Mouse (Mus musculus): Measurements from ENCODE around the gene Grin2d. TPM values are rescaled to one million over a fixed set of nuclear protein-coding genes. Genes with fewer than 3 reads are reported as not detected.

Gene Grin2d
- polyA plus RNA-seq, 1 experiment from 2014 or later = 0.64 TPM

DNA sequence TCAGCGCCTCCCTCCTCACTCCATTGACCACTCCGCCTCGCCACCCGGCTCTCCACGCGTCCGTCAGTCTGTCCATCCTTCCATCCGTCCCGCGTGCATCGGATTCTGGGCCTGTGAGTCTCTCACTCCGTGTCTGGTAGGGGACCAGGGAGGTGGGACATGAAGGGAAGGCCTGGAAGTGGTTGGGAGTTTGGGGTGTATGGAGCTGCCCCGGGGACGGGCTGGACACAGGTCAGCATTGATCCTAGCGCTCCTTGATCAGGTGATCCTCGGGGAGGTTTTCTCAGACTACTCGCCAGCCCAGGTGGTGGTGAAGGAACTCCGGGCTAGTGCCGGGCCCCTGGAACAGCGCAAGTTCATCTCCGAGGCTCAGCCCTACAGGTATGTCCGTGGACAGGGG is 90.5 kb downstream of the Grin2d start:
- H3K4me3 ChIP-seq = no peak overlapping the region
- 86% methylated on average over 22 of the region's 22 CpGs for WGBS
- peaks cover 24% of the 10 kb centered on the region for H3K4me1 ChIP-seq
- peak overlapping the region; percentile 95 for H3K4me2 ChIP-seq (replicated peaks)
- H3K9me3 ChIP-seq = no peaks in the 10 kb centered on the region
- H3K36me3 ChIP-seq = peaks cover 55% of the 10 kb centered on the region
- ATAC-seq (ENCODE audit: insufficient number of reproducible peaks, insufficient read depth, low FRiP score, low TSS enrichment) = no peak
- no peaks in the 10 kb centered on the region for H3K27me3 ChIP-seq
- H3K27ac ChIP-seq = no peak overlapping the region
- no peak overlapping the region for H3K9ac ChIP-seq

- Histone ChIP-seq H3K4me2 (replicated peaks) (peak overlapping the region; percentile 95), H3K27ac (peak overlapping the region; percentile 56), H3K4me1 (peaks cover 24% of the 10 kb centered on the region), H3K27me3 (0 out of 2 replicates have a peak, but pooled peaks cover 5% of the 10 kb centered on the region), H3K4me3 (peak overlapping the region; percentile 95), H3K36me3 (peaks cover 47% of the 10 kb centered on the region), H3K9ac (peak overlapping the region; percentile 76), H3K9me3 (no peaks in the 10 kb centered on the region)
- 6% methylated on average over 17 of the region's 17 CpGs for WGBS
- peak; percentile 30 for ATAC-seq (ENCODE audit: insufficient number of reproducible peaks, insufficient read depth, low FRiP score, low TSS enrichment)
Measured at GRCm38 (mm10) chr7:45786661-45787413, 91.3 kb downstream of the Grin2d start.

DNA sequence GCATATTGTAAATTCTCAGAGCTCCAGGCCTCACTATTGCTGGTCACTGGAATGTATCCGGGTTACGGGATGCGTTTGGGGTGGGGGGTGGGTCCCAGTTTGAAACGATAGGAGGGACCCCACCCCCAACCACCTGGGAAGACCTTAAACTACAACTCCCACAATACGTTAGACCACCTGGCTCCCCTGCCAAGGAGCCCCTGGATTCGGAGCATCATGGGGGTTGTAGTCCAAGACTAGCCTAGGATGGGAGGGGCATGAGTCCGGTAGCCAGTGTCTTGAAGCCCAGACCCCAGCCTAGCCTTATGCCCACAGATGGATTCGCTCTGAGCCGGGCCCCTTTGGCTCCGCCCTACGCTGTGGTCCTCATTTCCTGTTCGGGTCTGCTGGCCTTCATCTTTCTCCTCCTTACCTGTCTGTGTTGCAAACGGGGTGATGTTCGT is 92.0 kb downstream of the Grin2d start:
- Histone ChIP-seq H3K27ac (peak overlapping the region; percentile 86), H3K36me3 (peaks cover 40% of the 10 kb centered on the region), H3K9me3 (no peaks in the 10 kb centered on the region), H3K27me3 (0 out of 2 replicates have a peak, but pooled peaks cover 5% of the 10 kb centered on the region), H3K4me1 (peaks cover 24% of the 10 kb centered on the region), H3K9ac (peak overlapping the region; percentile 76), H3K4me3 (peak overlapping the region; percentile 95), H3K4me2 (replicated peaks) (peak overlapping the region; percentile 95)
- peak; percentile 70 for ATAC-seq (ENCODE audit: insufficient number of reproducible peaks, insufficient read depth, low FRiP score, low TSS enrichment)
- WGBS = 1% methylated on average over 14 of the region's 14 CpGs

DNA sequence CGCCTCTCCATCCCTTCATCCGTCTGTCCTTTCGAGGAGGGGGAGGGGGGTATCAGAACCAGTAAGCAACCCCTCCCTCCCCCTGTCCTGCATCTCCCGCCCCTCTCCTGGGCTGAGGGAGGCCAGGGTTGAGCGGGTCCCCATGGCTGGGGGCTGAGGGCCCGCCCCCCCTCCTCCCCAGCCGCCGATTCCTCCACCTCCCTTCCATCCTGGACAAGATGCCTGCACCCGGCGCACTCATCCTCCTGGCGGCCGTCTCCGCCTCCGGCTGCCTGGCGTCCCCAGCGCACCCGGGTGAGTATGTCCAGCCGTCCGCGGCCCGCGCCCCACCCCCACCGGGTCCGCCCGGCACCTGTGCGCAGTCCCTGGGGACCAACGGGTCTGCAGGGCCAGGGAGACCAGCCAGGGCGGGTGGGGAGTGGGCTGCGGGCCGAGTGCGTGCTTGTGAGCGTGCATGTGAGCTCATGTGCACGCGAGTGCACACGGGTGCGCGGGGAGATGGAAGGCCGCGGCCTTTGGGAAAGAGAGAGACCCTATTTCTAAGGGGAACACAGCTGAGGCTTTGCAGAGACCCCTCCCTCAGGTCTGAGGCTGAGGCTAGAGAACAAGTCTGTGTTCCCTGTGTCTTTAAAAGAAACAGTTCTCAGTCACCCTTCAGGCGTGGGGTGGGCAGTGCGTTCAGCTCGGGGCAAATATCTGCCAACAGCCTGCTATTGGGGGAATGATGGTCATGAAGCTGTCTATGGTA is 92.6 kb downstream of the Grin2d start:
- 0 out of 2 replicates have a peak, but pooled peaks cover 5% of the 10 kb centered on the region for H3K27me3 ChIP-seq
- H3K9me3 ChIP-seq = no peaks in the 10 kb centered on the region
- WGBS = under 1% methylated on average over 36 of the region's 42 CpGs
- H3K36me3 ChIP-seq = peaks cover 34% of the 10 kb centered on the region
- H3K9ac ChIP-seq = peak overlapping the region; percentile 76
- peaks cover 24% of the 10 kb centered on the region for H3K4me1 ChIP-seq
- peak overlapping the region; percentile 86 for H3K27ac ChIP-seq
- peak overlapping the region; percentile 95 for H3K4me3 ChIP-seq
- H3K4me2 ChIP-seq (replicated peaks) = peak overlapping the region; percentile 95
- ATAC-seq (ENCODE audit: insufficient number of reproducible peaks, insufficient read depth, low FRiP score, low TSS enrichment) = peak; percentile 13; the same call in 1 of the 2 replicates

GRCm38 (mm10) chr7:45784524-45785372 is 93.4 kb downstream of the Grin2d start, which contains the start of gene Sult2b1:
Sult2b1 (minus strand) TSS chr7:45784669.
- peak within 1 kb of the TSS; percentile 76 for H3K9ac ChIP-seq
- peak; percentile 7; the same call in 1 of the 2 replicates for ATAC-seq (ENCODE audit: insufficient number of reproducible peaks, insufficient read depth, low FRiP score, low TSS enrichment)
- peak within 1 kb of the TSS; percentile 95 for H3K4me3 ChIP-seq
- peak within 1 kb of the TSS; percentile 86 for H3K27ac ChIP-seq
- peaks cover 26% of the 10 kb centered on the region for H3K36me3 ChIP-seq
- 24% methylated on average over 20 of the region's 20 CpGs for WGBS
- peak within 1 kb of the TSS; percentile 95 for H3K4me2 ChIP-seq (replicated peaks)
- H3K27me3 ChIP-seq = 0 out of 2 replicates have a peak, but pooled peaks cover 5% of the 10 kb centered on the region
- H3K4me1 ChIP-seq = peaks cover 24% of the 10 kb centered on the region
- H3K9me3 ChIP-seq = no peaks in the 10 kb centered on the region

GRCm38 (mm10) chr7:45783511-45784091 is 94.6 kb downstream of the Grin2d start, which contains the start of gene Lmtk3:
Lmtk3 (plus strand) TSS chr7:45783738.
- Histone ChIP-seq H3K4me1 (peaks cover 24% of the 10 kb centered on the region), H3K27me3 (peaks cover 15% of the 10 kb centered on the region), H3K4me3 (peak within 1 kb of the TSS; percentile 95), H3K9ac (peak within 1 kb of the TSS; percentile 61), H3K9me3 (no peaks in the 10 kb centered on the region), H3K27ac (no peak within 1 kb of the TSS; the same call in 1 of the 2 replicates), H3K36me3 (peaks cover 15% of the 10 kb centered on the region), H3K4me2 (replicated peaks) (peak within 1 kb of the TSS; percentile 95)
- WGBS = under 1% methylated on average over 38 of the region's 38 CpGs
- no peak for ATAC-seq (ENCODE audit: insufficient number of reproducible peaks, insufficient read depth, low FRiP score, low TSS enrichment)

- peaks cover 15% of the 10 kb centered on the region for H3K27me3 ChIP-seq
- 65% methylated on average over 4 of the region's 4 CpGs for WGBS
Measured at GRCm38 (mm10) chr7:45782271-45782670, 95.9 kb downstream of the Grin2d start.

More at GRCm38 (mm10) chr7:45782271-45782670, 95.9 kb downstream of the Grin2d start:
- H3K9ac ChIP-seq = no peak overlapping the region
- no peak overlapping the region for H3K4me2 ChIP-seq (replicated peaks)
- no peak for ATAC-seq (ENCODE audit: insufficient number of reproducible peaks, insufficient read depth, low FRiP score, low TSS enrichment)
- H3K27ac ChIP-seq = no peak overlapping the region
- no peaks in the 10 kb centered on the region for H3K9me3 ChIP-seq
- H3K36me3 ChIP-seq = peaks cover 1% of the 10 kb centered on the region; the same call in 1 of the 2 replicates
- no peak overlapping the region for H3K4me3 ChIP-seq
- peaks cover 21% of the 10 kb centered on the region for H3K4me1 ChIP-seq

Other genes with a start within 250 kb of the Grin2d start
- gene Mamstr, start 238.4 kb downstream of the Grin2d start, polyA plus RNA-seq (2016; fragmentation: Nextera tagmentation; extraction: Ambion mirVana) = 4.0 and 5.4 TPM in 2 replicates
- gene Fut2, start 212.0 kb downstream of the Grin2d start, polyA plus RNA-seq (2016; fragmentation: Nextera tagmentation; extraction: Ambion mirVana) = 0.27 and 0.51 TPM in 2 replicates
- gene Ntn5, start 194.4 kb downstream of the Grin2d start, polyA plus RNA-seq (2016; fragmentation: Nextera tagmentation; extraction: Ambion mirVana) = 0.67 and 0.73 TPM in 2 replicates
- gene Sec1, start 184.0 kb downstream of the Grin2d start, polyA plus RNA-seq (2016; fragmentation: Nextera tagmentation; extraction: Ambion mirVana) = 2.9 and 3.1 TPM in 2 replicates
- gene Car11, start 178.5 kb downstream of the Grin2d start, polyA plus RNA-seq (2016; fragmentation: Nextera tagmentation; extraction: Ambion mirVana) = 11.5 and 14.1 TPM in 2 replicates
- 6.9 and 11.5 TPM in 2 replicates for gene Dbp, start 173.3 kb downstream of the Grin2d start, polyA plus RNA-seq (2016; fragmentation: Nextera tagmentation; extraction: Ambion mirVana)
- 926 and 973 TPM in 2 replicates for gene Rpl18, start 162.9 kb downstream of the Grin2d start, polyA plus RNA-seq (2016; fragmentation: Nextera tagmentation; extraction: Ambion mirVana)
- gene Sphk2, start 160.4 kb downstream of the Grin2d start, polyA plus RNA-seq (2016; fragmentation: Nextera tagmentation; extraction: Ambion mirVana) = 34.7 and 35.3 TPM in 2 replicates
- 1.3 TPM in 2 replicates for gene Fam83e, start 157.2 kb downstream of the Grin2d start, polyA plus RNA-seq (2016; fragmentation: Nextera tagmentation; extraction: Ambion mirVana)
- gene Spaca4, start 152.6 kb downstream of the Grin2d start, polyA plus RNA-seq (2016; fragmentation: Nextera tagmentation; extraction: Ambion mirVana) = not detected in 2 replicates
- 3.3 and 5.2 TPM in 2 replicates for gene Lmtk3, start 94.6 kb downstream of the Grin2d start, polyA plus RNA-seq (2016; fragmentation: Nextera tagmentation; extraction: Ambion mirVana)
- gene Sult2b1, start 93.7 kb downstream of the Grin2d start, polyA plus RNA-seq (2016; fragmentation: Nextera tagmentation; extraction: Ambion mirVana) = 1.6 and 2.5 TPM in 2 replicates
- 173 and 176 TPM in 2 replicates for gene Cyth2, start 63.8 kb downstream of the Grin2d start, polyA plus RNA-seq (2016; fragmentation: Nextera tagmentation; extraction: Ambion mirVana)
- 2.4 and 2.5 TPM in 2 replicates for gene Kcnj14, start 53.6 kb downstream of the Grin2d start, polyA plus RNA-seq (2016; fragmentation: Nextera tagmentation; extraction: Ambion mirVana)
- 75.6 and 76.3 TPM in 2 replicates for gene Grwd1, start 47.4 kb downstream of the Grin2d start, polyA plus RNA-seq (2016; fragmentation: Nextera tagmentation; extraction: Ambion mirVana)
- gene Kdelr1, start 5.6 kb downstream of the Grin2d start, polyA plus RNA-seq (2016; fragmentation: Nextera tagmentation; extraction: Ambion mirVana) = 53.6 and 66.3 TPM in 2 replicates
- gene Syngr4, start 18.3 kb upstream of the Grin2d start, polyA plus RNA-seq (2016; fragmentation: Nextera tagmentation; extraction: Ambion mirVana) = 0.33 and 0.82 TPM in 2 replicates
- 5.7 and 6.5 TPM in 2 replicates for gene Tmem143, start 18.6 kb upstream of the Grin2d start, polyA plus RNA-seq (2016; fragmentation: Nextera tagmentation; extraction: Ambion mirVana)
- gene Emp3, start 43.0 kb upstream of the Grin2d start, polyA plus RNA-seq (2016; fragmentation: Nextera tagmentation; extraction: Ambion mirVana) = 78.5 and 84.9 TPM in 2 replicates
- 3.8 and 4.2 TPM in 2 replicates for gene Ccdc114, start 45.7 kb upstream of the Grin2d start, polyA plus RNA-seq (2016; fragmentation: Nextera tagmentation; extraction: Ambion mirVana)
- gene Abcc6, start 151.9 kb upstream of the Grin2d start, polyA plus RNA-seq (2016; fragmentation: Nextera tagmentation; extraction: Ambion mirVana) = 0.38 and 0.57 TPM in 2 replicates
- gene Nomo1, start 155.3 kb upstream of the Grin2d start, polyA plus RNA-seq (2016; fragmentation: Nextera tagmentation; extraction: Ambion mirVana) = 28.2 and 29.5 TPM in 2 replicates
- 0.14 and 0.34 TPM in 2 replicates for gene Kcnj11, start 222.4 kb upstream of the Grin2d start, polyA plus RNA-seq (2016; fragmentation: Nextera tagmentation; extraction: Ambion mirVana)